In genomic region chr7:65929398-65929797, GRCm38 (mm10) we compare ENCODE assay signal across 18 mouse cellular contexts.
DNase-seq lines count a peak whose midpoint lies in the region; ATAC-seq lines count a peak whose summit lies in the region.
"Had no signal": no experiment of that assay in that cellular context is flagged by ENCODE, and none has a peak within 500 bp of the region (broad histone marks: within the 10 kb centered on the region; RNA-seq: fewer than 3 reads in every experiment).

No protein-coding gene starts in this region.

- no peak overlapping the region for H3K27ac ChIP-seq in heart, embryonic 14.5 days (replicated peaks in 1 of 2; ENCODE audit: control insufficient read depth in 1 of 2, insufficient read depth in 1 of 2, low read depth in 2 of 2, low read length in 2 of 2)
- no peak overlapping the region for H3K27ac ChIP-seq in neural tube, embryonic 15.5 days (replicated peaks)
- H3K27ac ChIP-seq in liver, embryonic 12.5 days: no peak overlapping the region
- H3K27ac ChIP-seq: forebrain, embryonic 15.5 days; neural tube, embryonic 12.5 days had no signal

- peaks cover 12 to 16% of the 10 kb centered on the region in 2 experiments for H3K4me1 ChIP-seq in heart, embryonic 14.5 days (ENCODE audit: control insufficient read depth in 2 of 2, insufficient read depth in 2 of 2, low read length in 2 of 2)
- H3K4me1 ChIP-seq in neural tube, embryonic 15.5 days: 0 out of 2 replicates have a peak, but pooled peaks cover 6% of the 10 kb centered on the region
- H3K4me1 ChIP-seq in liver, embryonic 12.5 days: 0 out of 2 replicates have a peak, but pooled peaks cover 7% of the 10 kb centered on the region
- H3K4me1 ChIP-seq: forebrain, embryonic 15.5 days had no signal

- 16% methylated on average over 5 of the region's 5 CpGs for WGBS in heart, embryonic 14.5 days
- 31% methylated on average over 5 of the region's 5 CpGs for WGBS in neural tube, embryonic 15.5 days
- 44% methylated on average over 5 of the region's 5 CpGs for WGBS in liver, embryonic 12.5 days (ENCODE audit: insufficient replicate concordance)

- no peak overlapping the region for H3K9ac ChIP-seq in heart, embryonic 14.5 days (ENCODE audit: low read length)
- H3K9ac ChIP-seq in neural tube, embryonic 15.5 days (replicated peaks): no peak overlapping the region
- H3K9ac ChIP-seq in liver, embryonic 12.5 days: no peak overlapping the region
- H3K9ac ChIP-seq: forebrain, embryonic 15.5 days; lung, embryonic 14.5 days; neural tube, embryonic 12.5 days had no signal

- no peaks in the 10 kb centered on the region for H3K36me3 ChIP-seq in heart, embryonic 14.5 days (ENCODE audit: control insufficient read depth, insufficient read depth, low read length)
- H3K36me3 ChIP-seq in neural tube, embryonic 15.5 days: no peaks in the 10 kb centered on the region
- H3K36me3 ChIP-seq in liver, embryonic 12.5 days: no peaks in the 10 kb centered on the region
- H3K36me3 ChIP-seq: forebrain, embryonic 15.5 days; limb, embryonic 10.5 days; neural tube, embryonic 12.5 days had no signal

- no peak overlapping the region for H3K4me3 ChIP-seq in heart, embryonic 14.5 days (ENCODE audit: control insufficient read depth in 1 of 2, insufficient read depth in 1 of 2, low read depth in 1 of 2, low read length in 2 of 2)
- H3K4me3 ChIP-seq in neural tube, embryonic 15.5 days (replicated peaks): no peak overlapping the region
- no peak overlapping the region for H3K4me3 ChIP-seq in liver, embryonic 12.5 days
- H3K4me3 ChIP-seq: forebrain, embryonic 15.5 days; limb, embryonic 10.5 days; neural tube, embryonic 12.5 days had no signal

- no peak for ATAC-seq in heart, embryonic 14.5 days (ENCODE audit: insufficient number of reproducible peaks, insufficient read depth, low FRiP score, low read depth)
- no peak for ATAC-seq in neural tube, embryonic 15.5 days (ENCODE audit: low FRiP score)
- ATAC-seq in liver, embryonic 12.5 days: peak; percentile 52; the same call in 1 of the 2 replicates
- ATAC-seq in megakaryocyte-erythroid progenitor cell, adult 5-6 weeks (replicated peaks; ENCODE audit: low FRiP score, low TSS enrichment, poor library complexity, severe bottlenecking): no peak
- ATAC-seq: forebrain, embryonic 15.5 days had no signal

- H3K9me3 ChIP-seq in heart, embryonic 14.5 days (ENCODE audit: control insufficient read depth, low read length): no peaks in the 10 kb centered on the region
- no peaks in the 10 kb centered on the region for H3K9me3 ChIP-seq in neural tube, embryonic 15.5 days (replicated peaks)
- no peaks in the 10 kb centered on the region for H3K9me3 ChIP-seq in liver, embryonic 12.5 days (replicated peaks)
- H3K9me3 ChIP-seq: forebrain, embryonic 15.5 days; limb, embryonic 10.5 days; neural tube, embryonic 12.5 days had no signal

- H3K4me2 ChIP-seq in heart, embryonic 14.5 days (ENCODE audit: low read length): 0 out of 2 replicates have a peak overlapping the region, but pooled peaks have one; percentile 14
- H3K4me2 ChIP-seq in neural tube, embryonic 15.5 days: no peak overlapping the region
- no peak overlapping the region for H3K4me2 ChIP-seq in liver, embryonic 12.5 days
- H3K4me2 ChIP-seq: forebrain, embryonic 15.5 days; lung, embryonic 14.5 days; neural tube, embryonic 12.5 days had no signal

- H3K27me3 ChIP-seq in heart, embryonic 14.5 days (ENCODE audit: control insufficient read depth, insufficient read depth, low read length): peaks cover 2% of the 10 kb centered on the region; the same call in 1 of the 2 replicates
- H3K27me3 ChIP-seq in neural tube, embryonic 15.5 days (replicated peaks): no peaks in the 10 kb centered on the region; the same call in 1 of the 2 replicates
- 0 out of 2 replicates have a peak, but pooled peaks cover 7% of the 10 kb centered on the region for H3K27me3 ChIP-seq in liver, embryonic 12.5 days (replicated peaks)
- H3K27me3 ChIP-seq: forebrain, embryonic 15.5 days; neural tube, embryonic 12.5 days had no signal

- no peak for DNase-seq in heart, adult 8-10 months (ENCODE audit: low spot score)
- DNase-seq in neural tube, embryonic 10.5 days (ENCODE audit: extremely low spot score, low spot score): peak; percentile 19
- no peak for DNase-seq in retina, embryonic 14.5 days (ENCODE audit: low spot score)
- DNase-seq: adrenal gland, adult 2 months; cerebellum, adult 8-10 months; gastrocnemius, postnatal 36 days; heart, postnatal 4 days; kidney, postnatal 36 days; lung, embryonic 14.5 days; lung, postnatal 36 days; thymus, postnatal 14 days had no signal
